Mouse (Mus musculus) limb, embryonic 15.5 days (tissue): ENCODE results near the gene Arhgap18. TPM values are rescaled to one million over a fixed set of nuclear protein-coding genes. Genes with fewer than 3 reads are reported as not detected.

Source experiments
- ATAC-seq: fragments of 200-750 bp; cut with Nextera tagmentation; 2 replicates; pipeline ENCODE4 v1.8.0; 2017; ENCODE audit warnings: low read depth, moderate TSS enrichment; ENCODE audit not compliant: insufficient number of reproducible peaks, low FRiP score, low TSS enrichment
- H3K27ac ChIP-seq: fragments of 300-500 bp; sonication (generic); 2 replicates; pipeline ENCODE4 v1.5.1; 2015; ENCODE audit warnings: moderate library complexity, mild to moderate bottlenecking, inconsistent platforms
- H3K27me3 ChIP-seq: fragments of 300-500 bp; sonication (generic); 2 replicates; pipeline ENCODE4 v1.6.1; 2015; ENCODE audit warnings: inconsistent platforms
- H3K36me3 ChIP-seq: fragments of 300-500 bp; sonication (generic); 2 replicates; pipeline ENCODE4 v1.6.1; 2015; ENCODE audit warnings: inconsistent platforms
- H3K4me1 ChIP-seq: fragments of 300-500 bp; sonication (generic); 2 replicates; pipeline ENCODE4 v1.6.1; 2015; ENCODE audit warnings: inconsistent platforms
- H3K4me2 ChIP-seq: fragments of 300-500 bp; sonication (generic); 2 replicates; pipeline ENCODE4 v1.6.1; 2015; ENCODE audit warnings: mild to moderate bottlenecking, inconsistent platforms
- H3K4me3 ChIP-seq: fragments of 300-500 bp; sonication (generic); 2 replicates; pipeline ENCODE4 v1.5.1; 2015; ENCODE audit warnings: mild to moderate bottlenecking, inconsistent platforms
- H3K9ac ChIP-seq: fragments of 300-500 bp; sonication (generic); 2 replicates; pipeline ENCODE4 v1.6.1; 2015; ENCODE audit warnings: inconsistent platforms
- H3K9me3 ChIP-seq: fragments of 300-500 bp; sonication (generic); 2 replicates; pipeline ENCODE4 v1.6.1; 2016; ENCODE audit warnings: inconsistent platforms
- WGBS: fragments of 180-500 bp; shearing (Covaris S2); methylation state at CpG from one replicate; pipeline ENCODE4 v1.1.7; 2015; 5-methylcytosine and 5-hydroxymethylcytosine counted together
- polyA plus RNA-seq: library from polyadenylated mRNA; unstranded; fragments of >200 nt; fragmentation: Nextera tagmentation; extraction: Ambion mirVana; gene quantifications from 2 replicates; pipeline ENCODE4 v1.2.1, GENCODE M21; 2015

Arhgap18 gene
- polyA plus RNA-seq, 1 experiment from 2014 or later = 25.0 TPM

DNA sequence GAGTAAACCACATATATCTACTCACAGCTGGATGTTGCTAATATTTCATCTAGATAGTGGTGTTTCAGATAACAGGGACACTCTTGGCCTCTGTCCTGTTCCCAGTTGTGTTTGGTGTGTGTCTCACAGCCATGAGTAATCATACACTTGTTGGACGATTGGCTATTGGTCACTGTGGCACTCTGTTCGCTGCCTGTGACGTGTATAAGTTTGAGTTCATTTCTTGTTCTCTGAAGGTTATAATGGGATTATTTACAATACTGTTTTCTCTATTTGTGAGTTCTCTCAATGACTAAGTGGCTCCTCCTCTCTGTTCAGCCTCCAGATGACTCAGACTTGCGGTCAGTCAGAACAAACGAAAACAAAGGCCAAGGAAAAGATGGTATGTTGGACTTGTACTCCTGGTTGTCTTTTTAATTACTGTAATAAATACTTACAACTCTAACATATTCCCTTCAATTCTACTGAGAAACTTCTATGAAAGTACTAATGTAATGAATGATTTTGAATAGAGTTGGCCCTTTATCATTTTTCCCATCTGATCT, 101.4 kb downstream of the Arhgap18 start:
- WGBS = 89% methylated on average over 5 of the region's 5 CpGs
- Histone ChIP-seq H3K27me3 (no peaks in the 10 kb centered on the region), H3K4me2 (no peak overlapping the region), H3K4me1 (no peaks in the 10 kb centered on the region), H3K27ac (no peak overlapping the region), H3K9ac (no peak overlapping the region), H3K9me3 (no peaks in the 10 kb centered on the region), H3K4me3 (no peak overlapping the region), H3K36me3 (no peaks in the 10 kb centered on the region)
- ATAC-seq = no peak

DNA sequence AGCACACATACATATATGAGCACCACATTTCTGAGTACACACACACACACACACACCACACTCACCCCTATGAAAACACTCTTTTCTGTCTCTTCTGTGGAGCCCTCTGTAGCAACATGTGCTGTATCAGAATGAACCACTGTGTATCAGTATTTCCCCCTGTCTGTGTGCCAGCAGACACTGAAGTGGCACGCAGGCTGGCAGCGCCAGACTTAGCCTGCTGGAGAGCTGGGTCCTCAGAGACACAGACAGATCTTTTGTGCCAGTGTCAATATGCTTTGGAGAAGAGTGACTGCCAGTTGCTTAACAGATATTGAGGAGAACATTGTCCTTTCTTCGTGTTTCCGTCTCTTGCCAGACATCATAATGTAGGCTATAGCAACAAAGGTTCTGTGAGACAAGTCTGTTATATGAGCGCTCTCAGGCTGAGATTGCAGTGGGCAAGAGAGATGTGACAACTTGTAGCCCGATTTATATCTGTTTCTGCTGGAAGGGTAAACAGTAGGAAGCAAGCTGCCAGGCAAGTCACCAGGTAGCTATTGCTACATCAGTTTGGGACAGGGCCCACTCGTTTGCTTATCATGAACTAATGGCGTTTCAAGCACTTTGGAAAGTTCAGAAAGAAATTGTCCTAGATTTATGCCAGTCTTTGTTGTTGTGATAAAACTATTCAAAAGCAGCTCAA, 102.8 kb downstream of the Arhgap18 start:
- Histone ChIP-seq H3K27ac (no peak overlapping the region), H3K36me3 (no peaks in the 10 kb centered on the region), H3K9me3 (no peaks in the 10 kb centered on the region), H3K4me2 (no peak overlapping the region), H3K27me3 (no peaks in the 10 kb centered on the region), H3K9ac (no peak overlapping the region), H3K4me1 (no peaks in the 10 kb centered on the region), H3K4me3 (no peak overlapping the region)
- ATAC-seq = no peak
- WGBS = 81% methylated on average over 8 of the region's 8 CpGs

DNA sequence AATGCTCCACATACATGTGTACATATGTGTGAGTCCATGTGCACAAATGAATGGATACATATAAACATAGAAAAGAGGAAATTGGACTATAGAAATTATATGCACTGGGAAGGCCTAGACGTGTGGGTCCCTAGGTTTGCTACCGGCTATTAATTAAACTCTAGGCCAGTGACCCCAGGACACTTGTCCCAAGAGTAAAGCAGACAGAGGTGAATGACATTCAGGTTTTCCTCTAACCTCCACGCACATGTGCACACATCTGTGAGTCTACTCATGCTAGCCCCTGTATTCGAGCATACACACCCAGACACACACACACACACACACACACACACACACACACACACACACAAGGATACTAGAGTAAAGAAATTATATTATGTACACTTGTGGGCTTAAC, 104.4 kb downstream of the Arhgap18 start:
- H3K4me2 ChIP-seq = no peak overlapping the region
- no peak overlapping the region for H3K9ac ChIP-seq
- no peak for ATAC-seq
- 82% methylated on average over 4 of the region's 4 CpGs for WGBS
- H3K4me1 ChIP-seq = no peaks in the 10 kb centered on the region
- no peaks in the 10 kb centered on the region for H3K27me3 ChIP-seq
- no peaks in the 10 kb centered on the region for H3K9me3 ChIP-seq
- H3K36me3 ChIP-seq = no peaks in the 10 kb centered on the region
- H3K27ac ChIP-seq = no peak overlapping the region
- H3K4me3 ChIP-seq = no peak overlapping the region

DNA sequence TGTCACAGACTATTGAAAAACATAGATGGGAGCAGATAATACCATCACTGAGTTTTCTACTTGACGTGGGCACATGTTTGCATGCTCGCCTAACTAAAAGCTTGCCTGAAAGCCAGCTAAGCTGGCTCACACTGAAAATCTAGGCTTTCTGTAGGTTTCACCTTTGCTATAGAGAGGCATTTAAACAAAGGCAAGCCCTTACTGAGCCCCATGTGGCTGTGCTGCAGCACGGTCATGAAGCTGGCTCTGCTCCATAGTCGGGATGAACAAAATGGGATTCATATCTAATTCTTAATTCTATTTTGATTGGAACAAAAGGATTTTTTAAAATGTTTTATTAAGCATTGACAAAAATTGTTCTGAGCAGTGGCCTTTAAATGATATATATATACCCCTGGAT, 105.3 kb downstream of the Arhgap18 start:
- no peaks in the 10 kb centered on the region for H3K27me3 ChIP-seq
- no peak overlapping the region for H3K9ac ChIP-seq
- no peak overlapping the region for H3K4me2 ChIP-seq
- no peaks in the 10 kb centered on the region for H3K9me3 ChIP-seq
- ATAC-seq = no peak
- no peaks in the 10 kb centered on the region for H3K4me1 ChIP-seq
- no peak overlapping the region for H3K4me3 ChIP-seq
- no peak overlapping the region for H3K27ac ChIP-seq
- H3K36me3 ChIP-seq = no peaks in the 10 kb centered on the region
- 78% methylated on average over 4 of the region's 4 CpGs for WGBS

DNA sequence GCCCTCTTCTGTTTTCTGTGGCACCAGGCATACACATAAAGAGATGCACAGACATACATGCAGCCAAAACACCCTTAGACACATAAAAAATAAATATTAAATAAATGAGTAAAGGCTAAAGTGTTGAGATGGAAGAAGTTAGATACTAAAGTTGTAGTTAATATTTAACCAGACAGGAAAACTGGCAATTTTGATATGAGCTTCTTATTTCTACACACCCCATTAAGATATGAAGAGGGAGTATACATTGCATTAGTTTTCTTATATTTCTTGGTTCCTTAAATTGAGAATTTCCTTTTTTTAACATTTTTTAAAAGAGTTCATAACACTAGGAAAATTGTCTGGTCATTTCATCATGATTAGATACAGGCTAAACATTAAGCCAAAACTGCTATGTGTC, 108.0 kb downstream of the Arhgap18 start:
- Histone ChIP-seq H3K4me2 (no peak overlapping the region), H3K9ac (no peak overlapping the region), H3K27me3 (no peaks in the 10 kb centered on the region), H3K4me3 (no peak overlapping the region), H3K27ac (no peak overlapping the region), H3K36me3 (no peaks in the 10 kb centered on the region), H3K9me3 (no peaks in the 10 kb centered on the region), H3K4me1 (no peaks in the 10 kb centered on the region)
- ATAC-seq = no peak

DNA sequence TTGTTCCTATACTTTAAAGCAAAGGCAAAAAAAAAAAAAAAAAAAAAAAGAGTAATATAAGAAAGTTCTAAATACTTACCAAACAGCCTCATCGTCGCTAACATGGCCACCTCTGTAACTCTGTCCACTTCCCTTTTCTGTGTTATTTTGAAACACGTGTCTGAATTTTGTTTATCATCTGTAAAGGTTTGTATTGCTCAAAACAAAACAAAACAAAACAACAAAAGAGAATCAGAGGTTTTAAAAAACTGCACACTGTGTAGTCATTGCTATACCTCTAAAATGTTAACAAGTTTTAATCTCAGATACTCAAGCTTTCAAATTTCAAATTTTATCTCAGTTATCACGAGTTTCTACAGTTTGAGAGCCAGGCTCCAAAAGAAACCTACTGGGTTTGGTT, 109.0 kb downstream of the Arhgap18 start:
- Histone ChIP-seq H3K27ac (no peak overlapping the region), H3K4me1 (no peaks in the 10 kb centered on the region), H3K9ac (no peak overlapping the region), H3K4me2 (no peak overlapping the region), H3K36me3 (no peaks in the 10 kb centered on the region), H3K4me3 (no peak overlapping the region), H3K27me3 (no peaks in the 10 kb centered on the region), H3K9me3 (no peaks in the 10 kb centered on the region)
- ATAC-seq = no peak
- WGBS = 81% methylated on average over 4 of the region's 4 CpGs

DNA sequence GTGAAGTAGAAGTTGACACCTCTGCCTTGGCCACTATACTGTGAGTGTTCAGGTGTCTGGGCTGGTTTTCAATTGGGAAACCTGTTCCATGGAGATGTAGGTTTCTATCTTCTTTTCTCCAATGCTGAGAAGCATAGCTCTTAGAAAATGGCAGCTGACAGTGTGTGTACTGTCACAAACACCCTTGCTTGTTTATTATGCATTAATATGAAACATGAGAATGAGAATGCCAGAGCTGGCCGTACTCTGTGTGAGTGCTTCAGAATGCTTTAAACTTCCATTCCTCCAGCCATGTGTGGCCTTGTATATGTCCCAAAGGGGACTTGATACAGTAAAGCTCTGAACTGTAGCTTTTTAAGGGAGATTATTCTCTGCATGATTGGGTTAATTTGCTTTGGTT, 110.8 kb downstream of the Arhgap18 start:
- Histone ChIP-seq H3K4me1 (no peaks in the 10 kb centered on the region), H3K9ac (no peak overlapping the region)

DNA sequence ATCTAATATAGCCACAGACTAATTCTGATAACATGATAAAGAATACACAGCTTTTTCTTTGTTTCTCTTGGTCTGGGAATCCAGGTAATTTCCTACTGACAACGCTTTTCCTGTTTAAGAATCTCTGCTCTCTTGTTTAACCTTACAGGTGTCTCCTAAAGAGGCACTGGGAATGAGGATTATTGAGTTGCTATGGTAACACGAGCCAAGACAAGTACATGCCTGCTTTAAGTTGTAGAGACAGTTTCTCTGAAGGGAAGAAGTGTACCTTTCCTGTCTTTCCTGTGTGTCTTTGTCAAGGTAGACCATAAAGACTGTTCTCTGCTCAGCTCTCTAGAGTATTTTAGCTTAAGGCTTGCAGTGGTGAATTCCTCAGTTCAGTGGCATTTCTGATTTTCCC, 117.6 kb downstream of the Arhgap18 start:
- H3K4me2 ChIP-seq = no peak overlapping the region
- ATAC-seq = no peak

More for the DNA sequence above, 110.8 kb downstream of the Arhgap18 start:
- Histone ChIP-seq H3K4me2 (no peak overlapping the region), H3K36me3 (no peaks in the 10 kb centered on the region), H3K4me3 (no peak overlapping the region), H3K27me3 (no peaks in the 10 kb centered on the region), H3K27ac (no peak overlapping the region), H3K9me3 (no peaks in the 10 kb centered on the region)
- WGBS = 49% methylated on average over 1 of the region's 1 CpGs
- ATAC-seq = no peak

DNA sequence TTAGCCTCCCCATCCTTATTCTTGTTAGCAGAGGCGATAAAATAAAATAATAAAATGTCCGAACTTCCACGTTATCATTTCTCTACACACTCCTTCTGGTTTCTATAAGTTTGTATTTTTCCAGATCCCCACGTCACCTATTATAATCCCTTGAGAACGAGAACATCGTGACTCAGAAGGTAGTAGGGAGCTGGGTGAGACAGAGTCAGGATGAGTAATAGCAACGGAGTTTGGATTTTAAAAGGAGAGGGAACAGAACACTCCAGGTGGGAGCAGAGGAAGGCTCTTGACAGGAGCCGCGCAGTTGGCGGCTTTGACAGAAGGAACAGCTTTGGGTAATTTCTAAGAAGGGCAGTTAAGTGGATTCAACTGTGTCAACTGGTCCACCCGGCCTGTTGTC, 124.1 kb downstream of the Arhgap18 start:
- ATAC-seq = no peak
- 78% methylated on average over 11 of the region's 11 CpGs for WGBS
- H3K9ac ChIP-seq = no peak overlapping the region

More for the DNA sequence above, 117.6 kb downstream of the Arhgap18 start:
- Histone ChIP-seq H3K36me3 (no peaks in the 10 kb centered on the region), H3K27me3 (no peaks in the 10 kb centered on the region), H3K9me3 (no peaks in the 10 kb centered on the region), H3K4me1 (no peaks in the 10 kb centered on the region), H3K4me3 (no peak overlapping the region), H3K27ac (no peak overlapping the region), H3K9ac (no peak overlapping the region)
- WGBS = 51% methylated on average over 2 of the region's 2 CpGs

DNA sequence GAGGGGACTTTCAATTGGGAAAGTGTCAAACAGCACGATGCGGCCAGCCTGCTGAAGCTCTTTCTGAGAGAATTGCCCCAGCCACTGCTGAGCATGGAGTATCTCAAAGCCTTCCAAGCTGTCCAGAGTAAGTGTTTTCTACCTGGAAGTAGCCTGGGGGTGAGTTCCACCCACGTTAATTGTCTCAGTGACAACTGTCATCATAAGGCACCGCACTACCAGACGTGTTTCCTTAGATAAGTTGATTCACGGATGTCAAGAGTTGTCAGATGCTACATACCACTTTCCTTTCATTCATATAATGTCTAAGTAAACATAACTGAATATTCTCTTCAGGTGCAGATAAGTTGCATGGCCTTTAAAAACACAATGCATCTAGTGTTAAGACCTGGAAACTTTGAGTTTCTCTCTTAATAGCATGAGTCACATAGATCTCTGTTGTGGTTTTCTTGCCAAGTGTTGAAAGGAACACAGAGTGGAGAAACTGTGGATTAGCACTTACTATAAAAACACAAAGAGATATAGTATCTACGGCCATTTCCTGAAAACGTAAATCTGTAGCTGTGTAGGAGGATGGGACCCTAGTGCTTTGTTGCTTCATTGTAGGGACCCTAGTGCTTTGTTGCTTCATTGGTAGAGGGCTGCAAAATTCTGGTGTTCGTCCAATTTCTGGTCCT, 125.8 kb downstream of the Arhgap18 start:
- 0 out of 2 replicates have a peak overlapping the region, but pooled peaks have one; percentile 27 for H3K27ac ChIP-seq
- WGBS = 46% methylated on average over 9 of the region's 9 CpGs
- H3K27me3 ChIP-seq = no peaks in the 10 kb centered on the region
- ATAC-seq = no peak
- H3K9ac ChIP-seq = no peak overlapping the region
- H3K36me3 ChIP-seq = no peaks in the 10 kb centered on the region
- no peak overlapping the region for H3K4me3 ChIP-seq
- no peak overlapping the region for H3K4me2 ChIP-seq
- H3K4me1 ChIP-seq = peaks cover 3% of the 10 kb centered on the region; the same call in 1 of the 2 replicates
- H3K9me3 ChIP-seq = no peaks in the 10 kb centered on the region

More for the DNA sequence above, 124.1 kb downstream of the Arhgap18 start:
- no peak overlapping the region for H3K27ac ChIP-seq
- no peak overlapping the region for H3K4me3 ChIP-seq
- H3K36me3 ChIP-seq = no peaks in the 10 kb centered on the region
- peaks cover 3% of the 10 kb centered on the region; the same call in 1 of the 2 replicates for H3K4me1 ChIP-seq
- H3K27me3 ChIP-seq = no peaks in the 10 kb centered on the region
- no peaks in the 10 kb centered on the region for H3K9me3 ChIP-seq
- H3K4me2 ChIP-seq = no peak overlapping the region

DNA sequence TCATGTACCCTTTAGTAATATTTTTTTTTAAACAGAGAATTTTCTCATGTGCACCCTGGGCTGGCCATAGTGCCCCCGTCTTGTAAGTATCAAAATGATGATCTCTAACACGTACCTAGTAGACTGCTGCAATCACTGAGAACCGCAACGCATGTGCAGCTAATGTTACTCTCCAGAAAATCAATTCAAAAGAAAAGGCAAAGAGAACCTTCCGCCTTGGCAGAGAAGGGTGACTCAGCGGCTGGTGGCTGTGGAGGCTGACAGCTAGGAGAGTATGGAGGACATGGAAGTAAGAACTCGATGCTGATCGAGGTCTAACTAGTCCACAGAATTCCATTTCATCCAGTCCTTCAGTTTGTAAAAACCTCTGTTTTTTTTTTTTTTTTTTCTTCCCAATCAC, 131.7 kb downstream of the Arhgap18 start:
- 84% methylated on average over 8 of the region's 8 CpGs for WGBS
- Histone ChIP-seq H3K9me3 (no peaks in the 10 kb centered on the region), H3K9ac (no peak overlapping the region), H3K27ac (no peak overlapping the region), H3K4me1 (no peaks in the 10 kb centered on the region), H3K4me3 (no peak overlapping the region), H3K27me3 (no peaks in the 10 kb centered on the region), H3K36me3 (no peaks in the 10 kb centered on the region), H3K4me2 (no peak overlapping the region)
- ATAC-seq = no peak

DNA sequence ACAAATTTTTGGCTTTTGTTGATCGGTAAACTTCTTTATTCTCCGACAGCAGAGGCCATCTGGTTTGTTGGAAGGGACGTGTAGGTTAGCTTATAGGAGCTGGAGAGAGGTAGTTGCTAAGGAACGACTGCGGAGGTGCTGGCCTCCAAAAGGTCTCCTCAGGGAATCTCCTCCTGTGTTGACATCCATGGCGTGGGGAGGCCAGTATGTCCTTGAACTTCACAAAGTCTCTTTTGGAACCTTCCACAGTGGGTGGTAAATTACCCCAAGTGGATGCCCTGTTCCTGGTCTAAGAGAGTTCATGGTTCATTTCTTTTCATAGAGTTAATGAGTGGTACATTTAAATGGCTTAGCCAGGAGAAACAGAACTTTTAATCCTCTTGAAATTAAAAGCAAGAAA, 136.0 kb downstream of the Arhgap18 start:
- WGBS = 41% methylated on average over 6 of the region's 6 CpGs
- no peak overlapping the region for H3K4me2 ChIP-seq

More for the DNA sequence above, 136.0 kb downstream of the Arhgap18 start:
- no peaks in the 10 kb centered on the region for H3K36me3 ChIP-seq
- no peak overlapping the region for H3K9ac ChIP-seq
- no peaks in the 10 kb centered on the region for H3K4me1 ChIP-seq
- H3K9me3 ChIP-seq = no peaks in the 10 kb centered on the region
- H3K4me3 ChIP-seq = no peak overlapping the region
- H3K27me3 ChIP-seq = no peaks in the 10 kb centered on the region
- H3K27ac ChIP-seq = no peak overlapping the region
- no peak for ATAC-seq
